Mouse (Mus musculus): ENCODE measurements around the gene Olfr988.
"Not testable (repeated sequence)": the region's sequence is repeated elsewhere in the genome, so short reads cannot be mapped to it uniquely, and the experiment has no call there.

Gene Olfr988

DNA sequence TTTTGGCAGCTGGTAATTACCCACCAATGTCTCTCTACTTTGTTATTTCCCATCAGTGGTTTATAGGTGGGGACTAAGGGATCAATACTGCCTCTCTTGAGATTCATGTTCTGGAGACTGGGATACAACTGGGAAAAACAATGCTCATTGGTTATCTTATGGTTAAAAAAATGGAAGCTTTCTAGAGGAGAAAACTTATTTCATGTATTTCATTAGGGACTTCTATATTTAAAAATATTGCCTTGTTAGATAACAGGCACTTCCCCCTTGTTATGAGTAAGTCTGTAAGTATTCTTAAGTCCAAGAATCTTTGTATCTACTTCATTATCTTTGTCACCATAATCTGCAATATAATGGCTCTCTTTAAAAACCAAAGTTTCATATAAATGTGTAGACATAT is at the start of gene Olfr988:
Gene Olfr988 (minus strand): TSS at position 101 of the 400 bp plus-strand sequence.
- DNase-seq = not testable (repeated sequence)

DNA sequence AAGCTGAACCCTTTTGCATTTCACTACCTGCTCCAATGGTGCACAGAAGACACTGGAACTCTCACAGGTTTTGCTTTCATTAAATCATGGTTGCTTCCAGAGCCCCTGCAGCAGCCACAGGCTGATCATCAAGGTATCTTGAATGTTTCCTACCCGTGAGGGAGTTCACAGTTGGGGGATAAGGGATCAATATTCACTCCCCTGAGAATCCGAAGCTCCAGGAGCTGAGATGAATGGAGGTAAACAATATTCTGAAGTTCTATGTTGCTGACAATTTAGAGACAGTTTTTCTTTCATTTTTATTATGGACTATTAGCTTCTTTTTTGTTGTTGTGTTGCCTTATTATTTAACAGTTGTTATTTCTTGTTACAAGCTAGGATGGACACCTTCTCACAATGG is 46.3 kb upstream of the Olfr988 start, which contains the start of gene Olfr992:
Gene Olfr992 (minus strand): TSS at position 101 of the 400 bp plus-strand sequence.
- DNase-seq = no peak

DNA sequence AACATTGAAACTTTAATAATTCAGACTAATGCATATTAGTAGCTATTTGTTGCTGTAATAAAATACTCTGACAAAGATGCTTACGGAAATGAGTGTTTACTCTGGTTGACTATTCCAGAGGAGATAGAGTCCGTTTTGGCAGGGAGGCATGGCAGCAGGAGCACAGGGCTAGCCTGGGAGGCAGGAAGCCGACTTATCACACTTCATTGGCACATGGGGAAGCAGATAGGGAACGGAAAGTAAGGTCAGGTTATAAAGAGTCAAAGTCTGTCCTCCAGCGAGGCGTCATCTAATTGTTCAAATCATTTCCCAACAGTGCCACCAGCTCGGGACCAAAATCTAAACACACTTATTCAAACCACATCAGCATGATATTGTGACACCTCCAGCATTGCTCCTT is 23.1 kb downstream of the Olfr988 start:
- DNase-seq = no peak

DNA sequence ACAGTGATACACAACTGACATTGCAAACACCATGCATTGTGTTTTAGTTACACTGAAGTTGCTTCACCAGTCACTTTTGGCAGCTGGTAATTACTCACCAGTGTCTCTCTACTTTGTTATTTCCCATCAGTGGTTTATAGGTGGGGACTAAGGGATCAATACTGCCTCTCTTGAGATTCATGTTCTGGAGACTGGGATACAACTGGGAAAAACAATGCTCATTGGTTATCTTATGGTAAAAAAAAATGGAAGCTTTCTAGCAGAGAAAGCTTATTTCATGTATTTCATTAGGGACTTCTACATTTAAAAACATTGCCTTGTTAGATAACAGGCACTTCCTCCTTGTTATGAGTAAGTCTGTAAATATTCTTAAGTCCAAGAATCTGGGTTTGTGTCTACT is 23.8 kb downstream of the Olfr988 start, which contains the start of gene Olfr987:
Gene Olfr987 (minus strand): TSS at position 101 of the 400 bp plus-strand sequence.
- DNase-seq = not testable (repeated sequence)

DNA sequence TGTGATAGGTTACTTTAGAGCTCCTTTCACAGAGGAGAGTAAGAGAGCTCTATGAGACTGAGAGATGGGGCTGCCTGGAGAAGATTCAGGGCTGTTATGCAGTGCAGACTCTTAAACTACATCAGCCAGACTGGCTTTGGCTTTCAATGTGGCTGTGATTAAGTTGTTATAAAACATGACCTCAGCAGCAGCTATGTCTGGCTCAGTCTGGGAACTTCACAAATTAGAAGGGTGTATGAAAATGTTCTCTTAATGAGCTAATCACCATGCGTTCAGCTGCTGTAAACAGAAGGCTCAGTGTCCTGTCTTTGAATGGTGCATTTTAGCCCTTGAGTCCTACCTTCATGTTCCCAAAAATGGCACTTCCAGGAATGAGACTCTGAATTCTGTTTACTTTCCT is 43.9 kb downstream of the Olfr988 start:
- DNase-seq = no peak

All from thymus, postnatal 14 days (tissue).